Mouse (Mus musculus) lung, postnatal 14 days (tissue): ENCODE measurements around the gene B4galt2.

Experiments used
- DNase-seq: peaks from one replicate; pipeline ENCODE4 v3.0.0; 2021

The B4galt2 gene

GRCm38 (mm10) chr4:117882701-117883691 lies at the start of gene B4galt2:
B4galt2 (minus strand) TSS chr4:117883487.
- peak; percentile 50 for DNase-seq

DNA sequence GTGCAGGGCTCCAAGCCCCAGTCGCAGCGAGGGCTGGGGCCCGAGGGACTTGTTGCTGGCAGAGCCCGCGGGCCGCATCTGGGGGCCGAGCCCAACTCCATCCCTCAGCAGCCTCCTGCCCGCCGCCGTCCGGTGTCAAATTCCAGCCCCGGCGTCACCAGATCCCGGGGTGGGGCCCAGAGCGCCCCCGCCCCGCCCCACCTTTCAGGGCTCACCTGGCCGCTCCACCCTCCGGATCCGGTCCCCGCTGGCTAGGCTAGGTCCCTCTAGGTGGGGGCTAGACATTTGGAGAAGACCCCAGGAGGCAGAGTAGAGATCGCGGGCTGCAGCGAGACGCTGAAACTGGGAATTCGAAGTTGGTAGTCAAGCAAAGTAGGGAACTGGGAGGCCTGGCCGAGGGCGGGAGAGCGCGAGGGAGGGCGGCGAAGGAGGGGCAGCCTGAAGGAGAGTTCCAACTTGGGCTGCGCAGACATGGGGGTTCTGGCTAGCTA lies 46.1 kb upstream of the B4galt2 start, which contains the start of gene Artn:
Gene Artn (minus strand): TSS at position 373 of the 491 bp plus-strand sequence.
- peak; percentile 55 for DNase-seq

- DNase-seq: peak; percentile 72
Observed at GRCm38 (mm10) chr4:117928699-117929241, 45.5 kb upstream of the B4galt2 start.

DNA sequence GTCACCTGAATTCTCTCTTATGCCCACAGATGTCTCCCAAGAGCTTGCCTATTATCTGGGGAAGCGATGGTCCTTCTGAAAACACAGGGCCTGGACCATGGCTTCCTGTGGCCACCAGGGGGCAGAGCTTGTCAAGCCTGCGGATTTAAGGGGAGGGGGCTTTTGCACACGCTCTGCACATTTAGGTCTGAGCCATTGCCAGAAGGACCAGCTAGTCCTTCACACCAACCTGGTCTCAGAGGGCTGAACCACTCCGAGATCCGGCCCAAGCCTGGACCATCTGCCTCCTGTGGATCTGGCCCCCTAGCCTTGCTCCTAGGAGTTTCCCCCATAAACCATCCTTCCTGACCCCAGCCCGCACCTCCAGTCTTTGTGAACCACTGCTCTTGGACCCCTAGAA lies 44.9 kb upstream of the B4galt2 start:
- no peak for DNase-seq

GRCm38 (mm10) chr4:117926545-117927482 lies 43.5 kb upstream of the B4galt2 start:
- peak; percentile 27 for DNase-seq

GRCm38 (mm10) chr4:117924916-117925315 lies 41.6 kb upstream of the B4galt2 start:
- DNase-seq: no peak

DNA sequence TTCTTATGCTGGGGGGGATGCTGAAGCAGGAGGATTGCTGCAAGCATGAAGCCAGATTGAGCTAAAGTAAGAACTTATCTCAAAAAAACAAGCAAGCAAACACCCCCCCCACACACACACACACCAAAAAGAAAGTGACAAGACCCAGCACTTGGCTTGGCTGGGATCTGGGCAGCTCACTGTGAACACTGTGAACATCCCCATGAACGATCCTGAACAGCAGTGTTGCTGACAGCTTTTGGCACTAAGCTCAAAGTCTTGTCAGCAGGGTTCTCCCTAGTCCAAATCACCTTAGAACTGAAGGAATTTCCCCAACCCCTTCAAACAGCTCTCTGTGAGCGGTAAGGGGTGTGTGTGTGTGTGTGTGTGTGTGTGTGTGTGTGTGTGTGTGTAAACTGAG lies 40.2 kb upstream of the B4galt2 start:
- no peak for DNase-seq

DNA sequence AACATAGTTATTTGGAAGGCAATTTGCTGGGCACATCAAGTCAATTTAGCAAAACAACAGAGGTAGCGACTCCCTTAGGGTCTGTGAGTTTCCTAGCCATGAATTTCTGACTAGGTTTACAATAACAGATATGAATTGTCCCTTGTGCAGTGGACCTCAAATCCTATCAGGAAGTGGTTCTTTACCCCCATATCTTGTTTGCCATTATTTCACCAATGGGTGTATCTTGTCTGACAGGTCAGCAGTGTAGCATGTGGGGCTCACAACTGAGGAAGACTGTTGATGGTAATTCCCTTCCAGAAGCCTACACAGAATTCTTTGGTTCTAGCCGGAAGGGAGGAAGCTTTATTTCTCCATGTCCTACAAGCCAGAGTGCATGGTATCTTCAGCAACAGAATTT lies 38.1 kb upstream of the B4galt2 start:
- DNase-seq: no peak

DNA sequence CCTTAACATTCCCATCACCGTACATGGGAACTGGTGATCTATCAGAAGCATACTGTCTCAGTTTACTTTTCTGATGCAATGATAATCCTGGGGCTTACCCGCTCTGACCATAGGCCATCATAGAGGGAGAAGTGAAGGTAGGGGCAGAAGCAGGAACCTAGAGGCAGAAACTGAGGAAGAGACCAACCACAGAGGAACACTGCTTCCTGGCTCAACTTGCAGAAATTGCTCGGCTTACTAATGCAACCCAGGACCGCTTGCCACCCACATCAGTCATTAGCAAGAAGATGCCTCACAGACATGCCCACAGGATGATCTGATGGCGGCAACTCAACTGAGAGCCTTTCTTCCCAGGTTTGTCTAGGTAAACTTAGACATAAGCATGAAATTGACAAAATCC lies 35.5 kb upstream of the B4galt2 start:
- DNase-seq: no peak

- no peak for DNase-seq
Observed at GRCm38 (mm10) chr4:117918261-117918660, 35.0 kb upstream of the B4galt2 start.

DNA sequence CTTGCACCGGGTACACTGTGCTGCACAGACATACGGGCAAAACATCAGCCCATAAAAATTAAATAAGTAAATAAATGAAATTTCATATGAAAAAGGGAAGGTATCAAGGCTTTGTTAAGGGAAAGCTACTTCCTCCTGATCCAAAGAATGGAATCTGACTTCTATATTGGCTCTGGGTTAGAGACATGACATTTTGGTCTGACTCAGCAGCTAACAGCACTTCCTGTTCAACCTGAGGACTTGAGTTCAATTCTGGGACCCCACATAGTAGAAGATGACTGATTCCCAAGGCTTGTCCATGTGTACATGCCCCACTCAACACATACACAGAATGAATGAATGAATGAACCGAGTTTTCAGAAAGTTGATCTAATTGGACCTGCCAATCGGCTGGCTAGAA lies 34.6 kb upstream of the B4galt2 start:
- DNase-seq: no peak

DNA sequence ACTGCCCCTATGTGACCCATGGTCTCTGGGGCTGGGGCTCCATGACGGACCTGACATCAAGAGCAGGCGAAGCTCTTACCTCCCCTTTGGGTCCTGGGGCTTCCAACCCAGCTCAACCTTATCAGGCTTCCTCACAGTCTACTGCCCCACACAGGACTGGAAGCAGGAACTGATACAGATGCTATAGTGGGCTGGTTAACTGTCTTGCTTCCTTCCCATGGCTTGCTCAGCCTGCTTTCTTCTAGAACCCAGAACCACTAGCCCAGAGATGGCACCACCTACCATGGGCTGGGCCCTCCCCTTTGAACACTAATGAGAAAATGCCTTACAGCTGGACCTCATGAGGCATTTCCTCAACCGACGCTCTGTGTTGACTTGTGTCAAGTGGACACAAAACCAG lies 34.1 kb upstream of the B4galt2 start:
- no peak for DNase-seq

DNA sequence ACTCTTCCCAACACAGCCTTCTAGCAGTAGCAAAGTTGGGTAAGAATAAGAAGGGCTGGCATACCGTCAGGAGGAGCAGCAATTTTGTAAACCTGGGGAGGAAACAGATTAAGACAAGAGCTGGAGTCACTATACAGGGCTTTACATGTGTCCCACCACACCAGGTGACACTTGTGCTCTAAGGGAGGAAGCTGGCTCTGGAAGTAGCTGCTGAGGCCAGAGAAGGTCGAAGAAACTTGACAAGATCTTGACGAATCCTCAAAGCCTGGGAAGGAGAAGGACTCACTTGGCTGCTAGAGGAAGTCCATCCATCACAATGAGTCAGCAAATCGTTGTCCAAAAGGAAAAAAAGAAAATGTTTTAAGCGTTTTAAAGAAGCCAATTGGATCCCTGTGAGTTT lies 33.1 kb upstream of the B4galt2 start:
- DNase-seq: no peak

- DNase-seq: no peak
Observed at GRCm38 (mm10) chr4:117915489-117916105, 32.3 kb upstream of the B4galt2 start.

DNA sequence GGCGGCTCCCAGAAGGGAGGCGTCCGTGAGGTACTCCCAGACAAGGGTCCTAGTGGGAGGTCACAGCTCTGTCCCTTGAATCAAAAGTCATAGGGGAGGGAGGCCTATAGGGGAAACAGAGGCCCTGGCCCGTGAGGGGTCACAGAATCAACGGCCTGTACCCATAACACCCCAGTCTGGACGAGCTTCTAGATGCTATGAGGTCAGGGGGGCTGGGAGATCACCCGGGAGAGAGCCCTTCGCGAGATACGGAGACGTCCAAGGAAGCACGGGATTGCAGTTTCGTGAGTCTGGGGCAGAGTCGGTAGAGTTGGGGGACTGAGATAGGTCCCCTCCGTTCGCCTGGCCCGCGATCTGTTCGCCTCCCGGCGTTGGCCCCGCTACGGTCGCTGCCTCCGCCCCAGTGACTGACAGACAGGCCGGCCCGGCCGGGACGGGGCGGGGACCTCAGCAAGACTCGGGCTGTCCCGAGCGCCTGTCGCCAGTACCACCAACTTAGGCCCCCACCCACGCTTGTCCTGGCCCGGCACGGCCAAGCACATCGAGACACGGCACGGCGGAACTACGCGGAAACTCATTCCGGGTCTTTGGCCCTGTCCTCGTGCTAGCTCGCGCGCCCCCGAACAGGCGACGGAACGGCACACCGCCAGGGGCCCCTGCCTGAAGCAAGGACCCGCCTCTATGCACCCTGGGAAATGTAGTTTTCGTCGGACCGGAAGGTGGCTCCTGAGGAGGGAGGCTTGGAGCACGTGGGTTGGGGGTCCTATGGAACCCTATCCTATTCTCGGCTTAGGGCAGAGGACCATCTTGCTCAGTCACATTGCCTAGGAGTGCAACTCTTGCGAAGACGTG lies 31.5 kb upstream of the B4galt2 start, which contains the start of gene Ipo13:
Gene Ipo13 (minus strand): TSS at position 409 of the 852 bp plus-strand sequence.
- DNase-seq: peak; percentile 90

- DNase-seq: no peak
Observed at GRCm38 (mm10) chr4:117914031-117914430, 30.7 kb upstream of the B4galt2 start.

DNA sequence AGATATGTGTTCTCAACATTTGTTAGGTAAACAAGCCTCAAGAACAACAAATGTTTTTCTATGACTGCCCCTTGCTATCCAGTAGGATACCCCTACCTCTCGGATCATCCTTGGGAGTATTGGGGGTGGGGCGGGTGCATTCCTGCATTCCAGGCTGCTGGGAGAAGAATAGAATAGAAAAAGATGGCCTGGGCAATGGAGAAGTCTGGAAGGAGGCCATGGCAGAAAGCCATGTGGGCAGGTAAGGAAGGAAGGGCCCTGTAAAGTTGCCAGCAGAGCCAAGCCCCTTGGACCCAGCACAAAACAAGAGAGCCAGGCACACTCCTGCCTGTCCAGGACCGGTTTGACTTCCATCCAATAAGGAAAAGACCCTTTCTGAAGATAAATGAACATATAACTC lies 30.1 kb upstream of the B4galt2 start:
- DNase-seq: peak; percentile 69

DNA sequence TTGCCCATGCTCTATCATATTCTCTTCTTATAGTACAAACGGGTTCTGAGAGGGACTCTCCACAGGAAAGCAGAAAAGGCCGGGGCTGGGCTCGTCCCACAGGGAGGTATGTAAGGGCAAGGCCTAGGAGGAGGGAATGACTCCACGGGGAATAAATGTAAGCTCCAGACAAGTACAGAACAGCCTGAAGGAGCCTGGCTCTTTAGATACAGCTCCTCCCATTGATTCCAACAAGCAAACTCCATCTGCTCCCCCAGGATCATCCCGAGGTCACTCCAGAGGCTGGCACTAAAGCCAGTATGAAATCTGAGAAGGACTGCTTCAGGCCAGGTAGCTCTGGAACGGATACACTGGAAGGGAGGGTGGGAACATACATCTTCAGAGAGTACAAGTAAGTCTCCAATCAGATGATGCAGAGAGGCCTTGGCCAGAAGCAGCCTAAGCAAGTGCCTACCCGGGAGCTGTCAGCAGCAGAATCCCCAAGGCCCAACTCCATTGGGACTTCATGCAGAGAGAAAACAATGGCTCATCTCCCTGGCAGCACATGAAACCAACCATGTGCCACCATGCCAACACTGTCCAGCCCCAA lies 29.5 kb upstream of the B4galt2 start:
- no peak for DNase-seq

DNA sequence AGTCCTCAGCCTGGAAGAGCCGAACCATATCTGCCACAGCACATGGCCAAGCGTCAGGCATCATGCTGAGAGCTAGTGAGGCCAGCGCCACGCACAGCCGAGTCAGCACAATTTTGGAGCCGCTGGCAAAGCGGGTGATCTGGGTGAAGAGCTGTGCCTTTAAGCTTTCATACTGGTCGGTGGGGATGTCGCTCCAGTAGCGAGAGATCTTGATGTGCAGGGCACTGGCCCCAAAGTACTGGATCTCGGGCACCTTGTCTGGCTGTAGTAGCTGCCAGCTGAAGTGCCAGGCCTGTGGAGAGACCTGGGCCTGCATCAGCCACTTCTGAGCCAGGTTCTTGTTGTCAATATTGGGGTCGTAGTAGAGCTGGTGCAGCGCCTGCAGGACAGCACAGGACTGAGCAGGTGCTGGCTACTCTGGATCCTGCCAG lies 28.9 kb upstream of the B4galt2 start:
- no peak for DNase-seq

DNA sequence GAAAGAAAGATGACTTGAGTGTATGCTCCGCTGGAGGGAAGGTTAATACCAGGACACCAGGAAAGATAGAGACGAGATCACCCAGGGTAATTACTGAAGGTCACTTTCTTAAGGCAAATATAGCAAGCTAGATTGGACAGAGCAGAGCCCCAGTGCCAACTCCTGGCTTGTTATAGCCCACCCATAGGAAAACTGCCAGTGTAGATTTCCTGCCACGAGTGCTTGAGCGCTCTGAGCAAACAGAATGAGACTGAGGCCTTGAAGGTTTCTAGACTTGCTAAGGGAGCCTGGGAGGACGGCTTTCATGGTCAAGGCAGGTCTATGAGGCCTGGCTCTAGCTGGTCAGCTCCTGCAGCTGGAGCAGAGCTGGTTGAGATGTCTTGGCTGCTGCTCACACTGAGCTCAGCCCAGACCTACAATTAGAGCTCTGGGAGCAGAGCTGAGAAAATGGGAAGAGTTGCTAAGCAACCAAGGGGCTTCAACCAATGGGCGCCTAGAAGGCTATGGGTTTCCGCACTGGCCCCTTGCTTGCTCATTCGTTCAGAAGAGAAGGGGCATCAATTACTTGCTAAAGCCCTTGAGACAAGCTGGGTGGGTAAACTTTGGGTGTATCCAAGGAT lies 25.7 kb upstream of the B4galt2 start:
- no peak for DNase-seq
